Mouse (Mus musculus) right cerebral cortex, postnatal 36 days (tissue): Measurements from ENCODE around the gene Rsbn1l.
A peak's percentile ranks its signal among the peaks of the same experiment; 100 is the strongest.

Experiments used
- DNase-seq, 2 experiments: peaks; one replicate each; pipeline ENCODE4 v3.0.0; 2022; ENCODE audit warnings: low spot score in 2 of 2, mixed read lengths in 1 of 2

The Rsbn1l gene

GRCm38 (mm10) chr5:20905437-20905836 lies 50.8 kb downstream of the Rsbn1l start:
- DNase-seq: no peak

GRCm38 (mm10) chr5:20904647-20905046 lies 51.6 kb downstream of the Rsbn1l start:
- no peak for DNase-seq

DNA sequence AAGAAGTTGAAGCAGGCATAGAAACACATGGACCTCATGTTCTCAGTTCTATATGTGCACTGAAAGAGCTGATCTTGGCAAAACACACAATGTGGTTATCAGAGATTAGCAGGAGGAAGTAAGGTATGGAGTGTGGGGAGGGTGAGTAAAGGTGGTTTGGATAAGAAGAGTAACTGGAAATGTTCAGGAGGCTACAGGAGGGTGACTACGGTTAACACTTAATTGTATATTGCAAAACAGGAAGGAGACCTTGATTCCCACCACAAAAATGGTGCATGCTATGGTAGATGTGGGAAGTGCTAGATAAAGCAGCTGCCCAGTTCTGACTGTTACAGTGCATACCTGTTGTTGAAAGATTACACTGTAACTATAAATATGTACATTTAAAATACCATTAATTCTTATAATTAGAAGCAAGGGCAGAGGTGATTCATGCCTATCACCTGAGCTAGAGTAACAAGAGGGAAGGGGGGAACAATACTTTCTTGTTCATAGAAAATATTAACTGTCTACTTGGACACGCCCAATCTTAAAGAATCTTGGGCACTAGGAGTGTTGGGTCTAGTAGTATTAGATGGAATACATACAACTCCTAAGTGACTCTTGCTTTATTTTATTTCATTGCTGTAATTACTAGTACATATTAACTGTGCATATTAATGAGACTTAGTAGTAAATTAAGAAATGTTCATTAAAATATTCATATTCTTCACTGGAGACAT lies 58.6 kb downstream of the Rsbn1l start:
- no peak for DNase-seq

DNA sequence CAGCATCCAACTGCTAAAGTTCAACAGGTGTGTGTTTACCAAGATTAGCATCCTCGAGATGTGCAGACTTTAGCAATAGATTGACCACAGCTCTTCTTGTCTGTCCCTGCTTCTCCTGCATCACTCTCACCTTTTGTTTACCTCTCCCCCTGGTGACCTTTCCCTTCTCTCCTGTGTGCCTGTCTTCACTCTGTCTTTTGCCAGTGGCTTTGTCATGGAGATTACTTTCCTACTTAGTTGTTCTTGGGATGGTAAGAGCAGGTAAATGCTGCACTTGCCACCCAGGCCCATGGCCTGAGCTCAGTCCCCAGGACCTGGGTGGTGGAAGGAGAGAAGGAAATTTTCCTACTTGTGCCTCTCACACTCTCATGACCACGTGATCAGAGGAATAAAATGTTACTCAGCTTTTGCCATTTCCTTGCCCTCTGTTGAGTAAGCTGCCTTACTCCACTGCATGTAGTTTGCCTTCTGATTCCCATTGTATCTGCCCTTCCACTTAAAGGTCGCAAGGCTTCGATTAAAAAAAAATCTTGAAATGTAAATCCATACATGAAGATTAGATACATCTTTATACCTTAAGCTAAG lies 72.1 kb downstream of the Rsbn1l start:
- DNase-seq: no peak

DNA sequence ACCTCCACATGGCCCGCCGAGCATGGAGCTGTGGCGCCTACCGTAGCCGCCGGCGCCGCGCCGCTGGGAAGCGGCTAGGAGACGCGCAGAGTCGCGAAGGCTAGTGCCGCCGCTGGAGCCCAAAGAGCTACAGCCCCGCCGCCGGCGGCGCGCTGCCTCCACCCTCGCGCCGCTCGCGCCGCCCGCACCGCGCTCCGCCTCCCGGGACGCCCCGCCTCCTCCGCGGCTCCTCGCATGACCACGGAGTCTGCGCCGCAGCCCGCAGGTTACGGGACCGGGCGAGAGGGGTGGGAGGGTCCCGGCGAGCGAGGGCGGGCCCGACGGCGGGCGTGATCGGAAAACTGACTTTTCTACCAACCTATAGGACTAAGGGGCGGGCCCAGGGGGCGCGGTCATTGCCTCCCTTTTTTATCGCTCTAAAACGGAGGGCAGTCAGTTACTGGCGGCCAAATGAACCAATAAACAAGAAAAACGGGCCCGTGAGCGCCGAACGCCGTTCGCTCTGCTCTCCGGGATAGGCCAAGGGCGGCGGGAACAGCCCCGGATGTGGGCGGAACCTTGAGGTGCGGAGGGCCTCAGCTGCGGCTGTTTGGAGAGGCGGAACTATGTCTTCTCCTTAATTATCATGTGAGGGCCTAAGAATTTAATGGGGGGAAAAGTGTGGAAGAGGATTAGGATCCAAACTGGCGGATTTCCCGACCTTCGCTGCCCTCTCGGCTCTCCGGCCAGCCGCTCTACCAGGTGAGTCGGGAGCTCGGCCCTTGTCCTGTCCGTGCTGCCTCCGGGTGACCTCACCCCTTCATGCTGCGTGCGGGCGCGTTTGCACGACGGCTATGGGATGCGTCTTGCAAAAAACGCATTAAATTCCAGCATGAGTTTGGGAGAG lies 74.0 kb downstream of the Rsbn1l start, which contains the start of the genes Phtf2 and Tmem60:
TSS of gene Phtf2 (minus strand) at position 210 of the 886 bp plus-strand sequence.
TSS of gene Tmem60 (plus strand) at position 277 of the 886 bp plus-strand sequence.
- DNase-seq: peak; percentile 99

GRCm38 (mm10) chr5:20880797-20881775 lies 75.1 kb downstream of the Rsbn1l start:
- peak; percentile 32 to 46 for DNase-seq

GRCm38 (mm10) chr5:20880386-20880785 lies 75.8 kb downstream of the Rsbn1l start:
- no peak for DNase-seq

DNA sequence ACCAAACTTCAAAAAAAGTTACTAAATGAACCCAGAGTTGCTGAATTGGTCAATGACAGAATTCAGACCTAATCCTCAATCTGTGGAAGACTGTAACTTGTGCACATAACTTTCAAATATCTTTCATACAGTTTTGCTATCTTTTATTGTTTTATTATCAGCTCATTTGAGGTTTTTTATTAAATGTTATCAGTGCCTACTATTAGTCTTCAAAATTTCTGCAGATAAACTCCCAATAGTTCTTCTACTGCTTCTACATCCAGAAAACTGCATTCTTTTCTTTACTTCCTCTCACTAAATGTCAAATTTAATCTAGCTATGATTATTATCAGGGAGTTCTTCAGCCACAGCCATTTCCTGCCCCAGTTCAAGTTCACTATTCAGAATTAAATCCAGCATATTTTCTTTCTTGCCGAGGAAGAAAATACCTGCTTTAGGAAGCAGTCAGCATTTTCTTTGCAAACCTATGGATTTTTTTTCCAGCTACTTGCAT lies 79.2 kb downstream of the Rsbn1l start:
- no peak for DNase-seq

- DNase-seq: no peak
These were observed 83.1 kb downstream of the Rsbn1l start for GRCm38 (mm10) chr5:20873146-20873545.

GRCm38 (mm10) chr5:20865193-20865755 lies 90.9 kb downstream of the Rsbn1l start:
- no peak for DNase-seq

DNA sequence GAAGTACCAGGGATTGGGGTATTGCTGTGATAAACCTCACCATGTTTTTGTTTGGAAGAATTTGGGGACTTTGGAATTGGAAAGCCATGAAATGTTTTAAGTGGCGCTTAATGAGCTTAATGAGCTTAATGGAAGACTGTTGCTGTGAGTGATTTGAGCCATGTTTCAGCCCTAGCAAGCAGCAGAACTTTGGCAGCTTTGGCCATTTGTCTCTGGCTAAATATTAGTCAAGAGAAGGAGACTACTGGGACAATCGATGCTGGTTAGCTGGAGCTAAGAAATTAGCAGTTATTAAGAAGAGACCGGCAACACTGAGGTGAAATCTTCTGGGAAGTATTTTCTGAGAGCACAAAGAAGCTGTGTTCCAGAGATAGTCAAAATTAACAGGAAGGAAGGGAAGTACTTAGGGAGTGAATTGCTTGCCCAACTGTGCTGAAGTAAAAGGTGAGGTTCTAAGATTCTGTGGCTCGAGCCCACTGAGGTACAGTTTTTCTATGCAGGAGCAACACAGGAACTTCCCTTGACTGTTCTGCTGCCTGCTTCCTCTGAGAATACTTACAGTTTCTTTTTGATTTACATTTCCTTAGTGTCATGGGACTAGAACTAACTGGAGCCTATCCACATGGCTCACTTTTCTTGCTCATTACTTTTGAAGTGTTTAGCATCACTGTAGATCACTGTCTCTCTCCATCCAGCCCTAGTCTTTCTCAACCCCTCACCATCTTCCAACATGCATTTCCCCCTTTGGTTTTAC lies 91.8 kb downstream of the Rsbn1l start:
- no peak for DNase-seq

DNA sequence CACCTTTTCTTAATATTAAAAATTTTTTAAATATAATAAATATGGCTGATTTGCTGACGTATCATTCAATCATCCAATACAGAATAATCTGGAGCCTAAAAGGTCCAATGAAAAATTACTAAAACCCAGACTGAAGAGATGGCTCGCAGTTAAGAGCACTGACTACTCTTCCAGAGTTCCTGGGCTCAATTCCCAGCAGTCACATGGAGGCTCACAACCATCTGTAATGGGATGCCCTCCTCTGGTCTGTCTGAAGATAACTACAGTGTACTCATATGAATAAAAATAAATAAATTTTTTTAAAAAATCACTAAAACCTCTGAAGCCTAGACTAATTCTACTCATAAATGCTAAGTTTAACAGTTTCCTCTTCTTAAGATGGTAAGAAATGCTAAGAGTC lies 94.3 kb downstream of the Rsbn1l start:
- DNase-seq: no peak

DNA sequence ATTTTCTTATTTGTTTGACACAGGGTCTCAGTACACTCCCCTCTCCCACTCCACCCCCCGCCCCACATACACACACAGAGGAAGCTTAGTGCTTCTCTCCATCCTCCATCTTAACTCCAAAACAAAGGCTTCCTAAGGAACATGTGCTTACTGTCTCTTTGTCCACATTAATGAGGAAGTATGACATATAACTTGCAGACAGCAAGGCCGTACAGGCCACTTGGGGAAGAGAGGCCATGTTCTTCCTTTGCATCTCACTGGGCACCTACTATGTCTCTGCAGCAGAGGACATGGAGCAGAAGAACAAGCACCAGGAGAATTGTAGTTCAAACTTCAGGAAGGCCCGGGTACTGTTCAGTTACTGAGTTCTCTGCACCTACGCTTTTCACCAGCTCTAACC lies 95.6 kb downstream of the Rsbn1l start:
- DNase-seq: no peak

DNA sequence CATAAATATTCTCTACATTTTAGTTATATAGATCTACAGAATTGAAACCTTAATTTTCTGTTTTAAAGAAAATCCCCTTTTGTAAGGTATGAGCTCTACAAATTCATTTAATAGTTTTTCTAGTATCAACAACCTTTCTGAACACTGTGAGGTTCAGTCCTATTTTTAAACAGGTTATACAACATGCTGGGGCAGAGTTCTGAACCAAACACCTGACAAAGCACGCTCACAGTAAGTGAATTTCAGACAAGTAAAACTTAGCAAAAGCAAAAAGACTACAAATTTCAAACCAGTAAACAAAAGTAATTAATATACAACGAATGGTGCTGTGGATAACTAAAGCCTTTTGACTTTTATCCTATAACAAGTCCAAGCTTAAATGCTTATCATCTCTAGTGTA lies 97.8 kb downstream of the Rsbn1l start:
- no peak for DNase-seq

- no peak for DNase-seq
These were observed 101.1 kb downstream of the Rsbn1l start for GRCm38 (mm10) chr5:20855066-20855465.

DNA sequence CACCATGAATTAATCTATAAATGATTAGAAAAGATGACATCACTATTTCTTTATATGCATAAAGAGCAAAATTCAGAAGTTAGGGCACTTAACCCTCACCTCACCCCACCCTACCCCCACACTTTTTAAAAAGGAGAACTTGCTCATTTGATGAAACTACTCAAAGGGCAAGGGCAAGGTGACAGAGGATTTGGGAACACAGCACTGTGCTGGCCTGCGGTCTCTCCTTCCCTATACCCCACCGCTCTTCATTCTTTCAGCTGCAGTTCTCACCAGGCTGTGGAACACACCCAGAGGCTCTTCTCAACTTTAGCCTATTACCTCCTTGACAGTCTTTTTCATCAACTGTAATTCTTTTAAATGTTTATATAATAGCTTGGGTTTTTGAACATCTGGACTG lies 109.2 kb downstream of the Rsbn1l start:
- DNase-seq: no peak

GRCm38 (mm10) chr5:20843816-20844215 lies 112.4 kb downstream of the Rsbn1l start:
- no peak for DNase-seq

DNA sequence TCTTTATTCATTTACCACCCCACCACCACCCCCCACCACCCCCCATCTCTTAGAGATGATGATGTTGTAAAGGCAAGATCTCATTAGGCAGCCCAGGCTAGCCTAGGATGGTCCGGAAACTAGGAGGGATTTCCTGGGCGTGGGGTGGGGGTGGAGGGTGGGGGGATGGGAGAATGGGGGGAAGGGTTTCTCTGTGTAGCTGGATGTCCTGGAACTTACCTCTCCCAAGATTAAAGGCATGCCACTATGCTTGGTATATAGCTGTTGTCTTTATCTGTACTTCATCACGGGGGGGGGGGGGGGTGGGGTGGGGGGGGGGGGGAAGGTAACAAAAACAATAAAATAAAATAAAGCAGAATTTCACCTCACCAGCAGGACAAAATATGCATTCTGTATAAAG lies 112.8 kb downstream of the Rsbn1l start:
- DNase-seq: no peak
